Mouse (Mus musculus) midbrain, embryonic 10.5 days (tissue): Measurements from ENCODE around the gene Pde4d. TPM values are rescaled to one million over a fixed set of nuclear protein-coding genes. Genes with fewer than 3 reads are reported as not detected.

Experiments
- DNase-seq: peaks from one replicate; pipeline ENCODE4 v3.0.0-alpha.2; 2017; ENCODE audit warnings: low spot score
- H3K27ac ChIP-seq: fragments of 300-500 bp; sonication (generic); replicated peaks from 2 replicates; pipeline ENCODE4 v1.5.1; 2016; ENCODE audit warnings: mild to moderate bottlenecking
- H3K27me3 ChIP-seq: fragments of 300-500 bp; sonication (generic); 2 replicates; pipeline ENCODE4 v1.6.1; 2016; ENCODE audit warnings: low read depth, mild to moderate bottlenecking; ENCODE audit not compliant: poor library complexity, severe bottlenecking
- H3K36me3 ChIP-seq: fragments of 300-500 bp; sonication (generic); 2 replicates; pipeline ENCODE4 v1.6.1; 2016; ENCODE audit warnings: mild to moderate bottlenecking, moderate library complexity
- H3K4me1 ChIP-seq: fragments of 300-500 bp; sonication (generic); 2 replicates; pipeline ENCODE4 v1.6.1; 2016
- H3K4me3 ChIP-seq: fragments of 300-500 bp; sonication (generic); 2 replicates; pipeline ENCODE4 v1.5.1; 2016; ENCODE audit warnings: mild to moderate bottlenecking, moderate library complexity
- H3K9me3 ChIP-seq: fragments of 300-500 bp; sonication (generic); replicated peaks from 2 replicates; pipeline ENCODE4 v1.6.1; 2016; ENCODE audit warnings: mild to moderate bottlenecking
- WGBS: fragments of 180-500 bp; shearing (Covaris S2); methylation state at CpG from one replicate; pipeline ENCODE4 v1.1.7; 2016; 5-methylcytosine and 5-hydroxymethylcytosine counted together
- polyA plus RNA-seq: library from polyadenylated mRNA; unstranded; fragments of >200 nt; fragmentation: Nextera tagmentation; extraction: Ambion mirVana; gene quantifications from 2 replicates; pipeline ENCODE4 v1.2.1, GENCODE M21; 2016

Pde4d gene
- polyA plus RNA-seq, 1 experiment from 2014 or later: 10.8 TPM

GRCm38 (mm10) chr13:109610772-109611171, 1161.0 kb downstream of the Pde4d start:
- H3K4me3 ChIP-seq: no peak overlapping the region
- WGBS: 97% methylated on average over 2 of the region's 2 CpGs
- H3K27me3 ChIP-seq: no peaks in the 10 kb centered on the region
- H3K27ac ChIP-seq: no peak overlapping the region
- DNase-seq: no peak
- H3K9me3 ChIP-seq: no peaks in the 10 kb centered on the region
- no peaks in the 10 kb centered on the region for H3K36me3 ChIP-seq
- no peaks in the 10 kb centered on the region; the same call in 1 of the 2 replicates for H3K4me1 ChIP-seq

GRCm38 (mm10) chr13:109615213-109615784, 1165.6 kb downstream of the Pde4d start:
- H3K27ac ChIP-seq: no peak overlapping the region
- H3K4me1 ChIP-seq: no peaks in the 10 kb centered on the region; the same call in 1 of the 2 replicates
- DNase-seq: no peak
- H3K36me3 ChIP-seq: no peaks in the 10 kb centered on the region
- no peaks in the 10 kb centered on the region for H3K9me3 ChIP-seq
- H3K4me3 ChIP-seq: no peak overlapping the region
- H3K27me3 ChIP-seq: no peaks in the 10 kb centered on the region
- 68% methylated on average over 8 of the region's 8 CpGs for WGBS

- no peak overlapping the region for H3K4me3 ChIP-seq
- H3K27ac ChIP-seq: no peak overlapping the region
- H3K4me1 ChIP-seq: no peaks in the 10 kb centered on the region; the same call in 1 of the 2 replicates
- WGBS: 21% methylated on average over 7 of the region's 7 CpGs
- no peaks in the 10 kb centered on the region for H3K27me3 ChIP-seq
- H3K36me3 ChIP-seq: no peaks in the 10 kb centered on the region
- H3K9me3 ChIP-seq: no peaks in the 10 kb centered on the region
- DNase-seq: no peak
These were observed 1166.1 kb downstream of the Pde4d start for GRCm38 (mm10) chr13:109615785-109616281.

- Histone ChIP-seq H3K27me3 (no peaks in the 10 kb centered on the region), H3K4me3 (no peak overlapping the region), H3K9me3 (no peaks in the 10 kb centered on the region), H3K27ac (no peak overlapping the region), H3K4me1 (no peaks in the 10 kb centered on the region), H3K36me3 (no peaks in the 10 kb centered on the region)
- no peak for DNase-seq
- WGBS: 91% methylated on average over 2 of the region's 2 CpGs
These were observed 1169.5 kb downstream of the Pde4d start for GRCm38 (mm10) chr13:109619158-109619657.

- no peak overlapping the region for H3K4me3 ChIP-seq
- no peaks in the 10 kb centered on the region for H3K4me1 ChIP-seq
- no peaks in the 10 kb centered on the region for H3K36me3 ChIP-seq
- H3K27ac ChIP-seq: no peak overlapping the region
- WGBS: 72% methylated on average over 5 of the region's 5 CpGs
- H3K9me3 ChIP-seq: no peaks in the 10 kb centered on the region
- no peak for DNase-seq
- no peaks in the 10 kb centered on the region for H3K27me3 ChIP-seq
These were observed 1172.5 kb downstream of the Pde4d start for GRCm38 (mm10) chr13:109622207-109622606.

GRCm38 (mm10) chr13:109623201-109623600, 1173.5 kb downstream of the Pde4d start:
- Histone ChIP-seq H3K9me3 (no peaks in the 10 kb centered on the region), H3K4me3 (no peak overlapping the region), H3K27ac (no peak overlapping the region), H3K4me1 (no peaks in the 10 kb centered on the region), H3K27me3 (no peaks in the 10 kb centered on the region), H3K36me3 (no peaks in the 10 kb centered on the region)
- 83% methylated on average over 2 of the region's 2 CpGs for WGBS
- no peak for DNase-seq

- WGBS: 96% methylated on average over 11 of the region's 11 CpGs
- no peaks in the 10 kb centered on the region for H3K27me3 ChIP-seq
- H3K9me3 ChIP-seq: no peaks in the 10 kb centered on the region
- H3K36me3 ChIP-seq: no peaks in the 10 kb centered on the region
- 0 out of 2 replicates have a peak, but pooled peaks cover 3% of the 10 kb centered on the region for H3K4me1 ChIP-seq
- no peak for DNase-seq
- no peak overlapping the region for H3K4me3 ChIP-seq
- H3K27ac ChIP-seq: no peak overlapping the region
These were observed 1175.1 kb downstream of the Pde4d start for GRCm38 (mm10) chr13:109624772-109625349.

GRCm38 (mm10) chr13:109625466-109626129, 1175.8 kb downstream of the Pde4d start:
- Histone ChIP-seq H3K36me3 (no peaks in the 10 kb centered on the region), H3K4me3 (no peak overlapping the region), H3K9me3 (no peaks in the 10 kb centered on the region), H3K4me1 (0 out of 2 replicates have a peak, but pooled peaks cover 3% of the 10 kb centered on the region), H3K27ac (no peak overlapping the region), H3K27me3 (no peaks in the 10 kb centered on the region)
- 92% methylated on average over 18 of the region's 18 CpGs for WGBS
- no peak for DNase-seq

GRCm38 (mm10) chr13:109627265-109627664, 1177.5 kb downstream of the Pde4d start:
- Histone ChIP-seq H3K4me1 (peaks cover 15% of the 10 kb centered on the region), H3K27me3 (no peaks in the 10 kb centered on the region), H3K9me3 (no peaks in the 10 kb centered on the region), H3K27ac (no peak overlapping the region), H3K4me3 (no peak overlapping the region), H3K36me3 (no peaks in the 10 kb centered on the region)
- no peak for DNase-seq
- 88% methylated on average over 2 of the region's 2 CpGs for WGBS

GRCm38 (mm10) chr13:109628606-109629005, 1178.9 kb downstream of the Pde4d start:
- WGBS: 82% methylated on average over 4 of the region's 4 CpGs
- Histone ChIP-seq H3K4me3 (no peak overlapping the region), H3K36me3 (no peaks in the 10 kb centered on the region)

GRCm38 (mm10) chr13:109629216-109629615, 1179.5 kb downstream of the Pde4d start:
- DNase-seq: no peak
- Histone ChIP-seq H3K4me3 (no peak overlapping the region), H3K27me3 (no peaks in the 10 kb centered on the region), H3K4me1 (peaks cover 34% of the 10 kb centered on the region), H3K9me3 (no peaks in the 10 kb centered on the region), H3K27ac (no peak overlapping the region), H3K36me3 (no peaks in the 10 kb centered on the region)
- 89% methylated on average over 5 of the region's 5 CpGs for WGBS

More at GRCm38 (mm10) chr13:109628606-109629005, 1178.9 kb downstream of the Pde4d start:
- Histone ChIP-seq H3K4me1 (peaks cover 28% of the 10 kb centered on the region), H3K27ac (no peak overlapping the region), H3K27me3 (no peaks in the 10 kb centered on the region), H3K9me3 (no peaks in the 10 kb centered on the region)
- no peak for DNase-seq

- no peak overlapping the region for H3K27ac ChIP-seq
- no peak for DNase-seq
- peaks cover 41% of the 10 kb centered on the region for H3K4me1 ChIP-seq
- 33% methylated on average over 10 of the region's 10 CpGs for WGBS
- no peaks in the 10 kb centered on the region for H3K9me3 ChIP-seq
- H3K36me3 ChIP-seq: no peaks in the 10 kb centered on the region
- H3K27me3 ChIP-seq: no peaks in the 10 kb centered on the region
- H3K4me3 ChIP-seq: no peak overlapping the region
These were observed 1181.8 kb downstream of the Pde4d start for GRCm38 (mm10) chr13:109631399-109632026.
